Mouse (Mus musculus): Measurements from ENCODE around the gene Simc1.
A peak's percentile ranks its signal among the peaks of the same experiment; 100 is the strongest.

Simc1 gene

DNA sequence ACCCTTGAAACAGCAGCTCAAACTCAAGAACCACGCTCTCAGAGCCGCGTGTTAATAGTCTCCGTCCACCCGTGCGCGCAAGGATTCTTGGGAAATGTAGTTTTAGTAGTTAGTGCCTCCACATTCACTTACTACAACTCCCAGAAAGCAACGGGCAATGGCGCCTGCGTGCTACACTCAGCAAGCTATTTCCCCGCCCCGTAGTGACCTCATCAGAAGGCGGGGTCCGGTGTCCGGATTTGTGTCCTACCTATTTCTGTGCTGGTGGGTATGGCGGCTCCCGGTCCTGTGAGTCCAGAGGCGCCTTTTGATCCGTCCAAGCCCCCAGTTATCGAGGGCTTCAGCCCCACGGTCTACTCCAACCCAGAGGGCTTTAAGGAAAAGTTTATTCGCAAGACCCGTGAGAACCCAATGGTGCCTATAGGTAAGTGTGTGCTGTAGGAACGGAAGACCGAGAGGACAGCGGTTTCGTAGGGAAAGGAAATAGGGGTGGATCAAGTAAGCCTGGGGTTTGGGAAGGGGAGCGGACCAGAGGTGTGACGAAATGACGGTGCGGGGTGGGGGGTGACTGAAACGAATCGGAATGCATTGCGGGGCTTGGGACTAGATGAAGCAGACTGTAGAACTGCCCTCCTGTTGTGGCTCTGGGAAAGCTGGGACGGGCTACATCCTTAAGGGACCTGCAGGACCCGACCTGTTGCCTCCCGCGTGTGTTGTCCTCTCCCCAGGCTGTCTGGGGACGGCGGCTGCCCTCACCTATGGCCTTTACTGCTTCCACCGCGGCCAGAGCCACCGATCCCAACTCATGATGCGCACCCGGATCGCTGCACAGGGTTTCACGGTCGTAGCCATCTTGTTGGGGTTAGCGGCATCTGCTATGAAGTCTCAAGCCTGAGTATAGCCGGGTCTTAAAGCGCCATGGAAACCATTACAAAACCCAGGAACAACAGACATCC lies 86.7 kb downstream of the Simc1 start, which contains the start of the genes Nop16 and Higd2a:
Nop16 (minus strand) TSS at position 95 of the 956 bp plus-strand sequence.
Higd2a (plus strand) TSS at position 212 of the 956 bp plus-strand sequence.
- DNase-seq: peak; percentile 97 to 98

DNA sequence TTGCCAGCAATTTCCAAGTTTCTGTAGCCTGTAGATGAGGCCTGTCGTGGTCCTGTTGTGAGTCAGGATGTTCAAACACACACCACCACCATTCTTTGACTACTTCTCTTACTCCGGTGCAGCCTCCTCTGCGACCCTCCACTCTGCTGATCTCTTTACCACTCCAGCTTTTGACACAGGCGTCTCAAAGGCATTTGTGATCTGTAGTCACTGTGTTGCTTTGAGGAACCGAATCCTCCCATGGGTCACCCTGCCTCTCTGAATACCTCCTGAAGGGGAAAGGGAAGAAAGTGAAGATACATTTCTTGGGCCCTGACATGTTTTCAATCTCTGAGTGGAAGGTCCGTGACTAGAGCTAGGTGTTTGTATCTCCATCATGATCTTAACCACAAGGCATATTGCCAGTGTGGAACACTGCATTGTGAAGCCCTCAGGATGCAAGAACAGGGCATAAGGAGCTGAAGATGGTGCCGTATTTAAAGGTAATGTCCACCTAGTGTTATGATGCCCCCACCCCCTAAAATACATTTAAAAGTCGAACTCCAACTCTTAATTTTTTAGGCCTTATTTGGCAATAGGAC lies 88.3 kb downstream of the Simc1 start:
- DNase-seq: no peak

DNA sequence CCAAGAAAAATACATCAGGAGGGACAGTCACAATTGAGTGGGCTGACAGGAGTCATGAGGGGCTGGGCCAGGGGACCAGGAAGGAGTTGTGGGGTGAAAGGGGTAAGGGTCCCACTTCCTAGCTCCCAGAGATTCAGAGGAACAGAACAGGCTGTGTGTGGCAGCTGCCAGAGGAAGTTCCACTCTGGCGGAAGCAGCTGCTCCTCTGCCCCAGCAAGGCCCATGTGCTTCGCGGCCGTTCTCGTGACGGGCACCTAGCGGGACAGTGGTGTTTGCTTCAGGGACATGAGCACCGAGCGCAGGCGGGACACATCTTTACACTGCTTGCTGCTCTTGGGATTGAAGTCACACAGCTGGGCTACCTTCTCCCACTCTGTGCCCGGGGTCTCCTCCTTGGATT lies 90.0 kb downstream of the Simc1 start:
- no peak for DNase-seq

DNA sequence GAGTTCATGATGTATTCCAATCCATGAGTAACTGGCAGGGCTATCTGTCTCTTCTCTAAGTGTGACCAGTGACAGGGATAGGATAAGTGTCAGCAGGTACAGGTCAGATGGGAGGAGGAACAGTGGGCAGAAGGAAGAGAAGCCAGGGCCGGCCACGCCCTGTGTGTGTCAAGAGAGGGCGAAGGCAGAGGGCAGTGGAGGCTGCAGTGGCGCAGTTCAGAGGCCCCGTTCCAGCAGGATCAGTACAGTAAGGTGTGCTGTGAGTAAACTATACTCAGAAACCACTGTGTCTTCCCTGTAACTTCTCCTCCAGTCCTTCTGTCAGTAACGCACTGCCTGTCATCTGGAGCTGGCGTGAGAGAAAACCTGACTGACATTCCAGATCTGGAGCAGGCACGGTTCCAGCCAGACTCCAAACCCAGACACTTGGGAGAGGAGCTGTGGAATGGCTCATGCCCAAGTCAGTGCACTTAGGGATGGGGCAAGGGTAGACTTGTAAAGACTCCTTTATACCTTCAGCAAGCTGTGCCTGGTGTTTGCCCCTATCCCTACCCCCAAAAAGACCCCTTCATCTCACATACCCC lies 92.6 kb downstream of the Simc1 start:
- DNase-seq: no peak

DNA sequence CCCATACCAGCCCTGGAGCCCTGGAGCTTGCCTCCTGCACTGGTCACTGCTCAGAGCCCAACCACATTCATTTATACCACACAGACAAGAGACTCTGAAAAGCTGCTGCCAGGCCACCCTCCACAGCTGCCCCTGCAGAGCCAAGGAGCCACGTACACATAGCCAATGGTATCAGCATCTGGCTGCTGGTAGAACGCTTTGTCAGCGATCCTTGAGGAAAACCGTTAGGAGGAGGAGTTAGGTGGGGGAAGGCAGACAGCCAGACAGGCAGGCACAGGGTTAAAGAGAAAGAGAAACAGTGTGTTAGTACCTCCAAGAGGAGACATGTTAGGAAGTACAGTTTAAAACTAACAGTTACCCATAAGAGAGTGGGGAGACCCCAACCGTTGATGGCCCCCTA lies 93.3 kb downstream of the Simc1 start:
- no peak for DNase-seq

DNA sequence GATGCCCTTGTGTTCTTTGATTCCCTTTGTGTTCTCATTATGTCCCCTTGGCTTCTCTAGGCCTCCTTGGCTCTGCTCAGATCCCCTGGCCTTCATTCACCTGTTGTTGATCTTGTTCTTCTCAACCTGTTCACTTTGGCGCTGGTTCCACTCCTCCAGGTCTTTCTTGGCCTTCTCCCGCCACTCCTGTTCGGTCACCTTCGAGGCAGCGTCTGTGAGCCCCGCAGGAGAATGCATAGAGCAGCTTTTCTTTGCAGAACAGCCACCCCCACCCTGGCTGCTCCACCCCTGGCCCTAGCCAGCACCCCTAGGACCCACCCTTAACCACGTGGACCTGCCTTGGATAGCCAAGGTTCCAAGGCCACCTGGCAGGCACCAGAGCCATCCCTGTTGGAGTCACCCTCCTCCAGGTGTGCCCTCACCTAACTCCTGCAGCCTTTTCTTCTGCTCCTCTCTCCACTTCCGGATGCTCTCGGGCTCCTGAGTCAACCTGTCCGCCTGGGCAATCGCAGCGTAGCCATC lies 95.1 kb downstream of the Simc1 start:
- DNase-seq: no peak
